Mouse (Mus musculus) embryonic facial prominence, embryonic 10.5 days (tissue): Measurements from ENCODE around the gene Pla2g2d. TPM values are rescaled to one million over a fixed set of nuclear protein-coding genes. Genes with fewer than 3 reads are reported as not detected.

Experiments
- DNase-seq: peaks from one replicate; pipeline ENCODE4 v3.0.0-alpha.2; 2017; ENCODE audit warnings: low spot score
- H3K27ac ChIP-seq: fragments of 300-500 bp; sonication (generic); replicated peaks from 2 replicates; pipeline ENCODE4 v1.5.1; 2016; ENCODE audit warnings: mild to moderate bottlenecking
- H3K27me3 ChIP-seq: fragments of 300-500 bp; sonication (generic); replicated peaks from 2 replicates; pipeline ENCODE4 v1.6.1; 2016; ENCODE audit warnings: low read depth, mild to moderate bottlenecking; ENCODE audit not compliant: poor library complexity, severe bottlenecking
- H3K36me3 ChIP-seq: fragments of 300-500 bp; sonication (generic); replicated peaks from 2 replicates; pipeline ENCODE4 v1.6.1; 2016; ENCODE audit warnings: mild to moderate bottlenecking, moderate library complexity
- H3K4me1 ChIP-seq: fragments of 300-500 bp; sonication (generic); 2 replicates; pipeline ENCODE4 v1.6.1; 2016
- H3K4me3 ChIP-seq: fragments of 300-500 bp; sonication (generic); 2 replicates; pipeline ENCODE4 v1.5.1; 2016; ENCODE audit warnings: mild to moderate bottlenecking, moderate library complexity
- H3K9me3 ChIP-seq: fragments of 300-500 bp; sonication (generic); 2 replicates; pipeline ENCODE4 v1.6.1; 2016; ENCODE audit warnings: mild to moderate bottlenecking
- WGBS: fragments of 180-500 bp; shearing (Covaris S2); methylation state at CpG from one replicate; pipeline ENCODE4 v1.1.7; 2016; 5-methylcytosine and 5-hydroxymethylcytosine counted together
- polyA plus RNA-seq: library from polyadenylated mRNA; unstranded; fragments of >200 nt; fragmentation: Nextera tagmentation; extraction: Ambion mirVana; gene quantifications from 2 replicates; pipeline ENCODE4 v1.2.1, GENCODE M21; 2016

Gene Pla2g2d
- polyA plus RNA-seq, 1 experiment from 2014 or later = 0.26 TPM

DNA sequence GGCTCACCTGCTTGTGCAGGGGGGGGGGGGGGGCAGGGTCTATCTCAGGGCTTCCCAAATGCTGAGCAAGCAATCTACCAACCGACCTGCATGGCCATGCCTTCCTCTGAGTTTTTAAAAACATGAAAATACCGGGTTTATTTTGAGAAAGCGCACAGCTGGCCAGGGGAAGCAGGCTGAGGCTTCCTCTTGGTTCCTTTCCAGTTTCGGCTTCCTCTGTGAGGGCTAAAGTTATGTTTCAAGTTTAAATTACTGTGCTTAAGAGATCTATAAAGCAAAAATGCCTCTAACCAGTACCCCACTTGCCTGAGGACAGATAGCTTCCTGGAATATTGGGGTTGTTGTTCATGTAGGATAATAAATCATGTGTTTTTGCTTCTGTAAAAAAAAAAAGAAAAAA, 10.6 kb downstream of the Pla2g2d start:
- H3K27me3 ChIP-seq = 0 out of 2 replicates have a peak, but pooled peaks cover 3% of the 10 kb centered on the region
- no peak for DNase-seq
- no peak overlapping the region for H3K27ac ChIP-seq
- no peak overlapping the region for H3K4me3 ChIP-seq
- no peaks in the 10 kb centered on the region for H3K9me3 ChIP-seq
- H3K4me1 ChIP-seq = no peaks in the 10 kb centered on the region
- 73% methylated on average over 4 of the region's 4 CpGs for WGBS
- H3K36me3 ChIP-seq = no peaks in the 10 kb centered on the region

DNA sequence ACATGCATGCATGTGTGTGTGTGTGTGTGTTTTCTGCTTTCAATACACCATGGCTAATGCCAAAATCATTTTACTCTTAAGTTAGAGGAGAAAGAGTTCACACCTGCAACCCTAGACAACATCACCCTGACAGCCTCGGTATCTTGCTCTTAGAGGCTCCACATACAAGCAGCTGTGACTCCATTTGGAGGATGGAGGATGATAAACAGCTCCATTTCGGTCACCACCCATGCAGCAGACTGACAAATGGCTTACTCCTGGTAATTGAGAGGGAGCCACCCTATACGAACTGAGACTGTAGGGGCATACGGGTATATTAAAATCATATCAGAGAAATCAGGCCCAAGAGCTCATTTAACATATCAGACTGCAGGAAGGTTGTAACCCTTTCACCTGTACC, 12.8 kb downstream of the Pla2g2d start:
- DNase-seq = no peak
- no peaks in the 10 kb centered on the region for H3K4me1 ChIP-seq
- H3K4me3 ChIP-seq = no peak overlapping the region
- WGBS = 81% methylated on average over 4 of the region's 4 CpGs
- H3K27ac ChIP-seq = no peak overlapping the region
- no peaks in the 10 kb centered on the region for H3K36me3 ChIP-seq
- H3K9me3 ChIP-seq = no peaks in the 10 kb centered on the region
- H3K27me3 ChIP-seq = 0 out of 2 replicates have a peak, but pooled peaks cover 3% of the 10 kb centered on the region

- H3K36me3 ChIP-seq = no peaks in the 10 kb centered on the region
- WGBS = 75% methylated on average over 6 of the region's 6 CpGs
- H3K27ac ChIP-seq = no peak overlapping the region
- H3K27me3 ChIP-seq = no peaks in the 10 kb centered on the region
- H3K4me1 ChIP-seq = peaks cover 3% of the 10 kb centered on the region; the same call in 1 of the 2 replicates
- no peaks in the 10 kb centered on the region for H3K9me3 ChIP-seq
- DNase-seq = no peak
- no peak overlapping the region for H3K4me3 ChIP-seq
These were observed 15.9 kb downstream of the Pla2g2d start for GRCm38 (mm10) chr4:138791452-138791851.

GRCm38 (mm10) chr4:138792599-138792998, 17.1 kb downstream of the Pla2g2d start:
- no peaks in the 10 kb centered on the region for H3K36me3 ChIP-seq
- no peak overlapping the region for H3K4me3 ChIP-seq
- no peak overlapping the region for H3K27ac ChIP-seq
- peaks cover 12% of the 10 kb centered on the region for H3K4me1 ChIP-seq
- no peaks in the 10 kb centered on the region for H3K9me3 ChIP-seq
- WGBS = 68% methylated on average over 9 of the region's 9 CpGs
- DNase-seq = peak; percentile 19
- no peaks in the 10 kb centered on the region for H3K27me3 ChIP-seq

- 70% methylated on average over 2 of the region's 2 CpGs for WGBS
- H3K4me3 ChIP-seq = no peak overlapping the region
- no peak overlapping the region for H3K27ac ChIP-seq
These were observed 17.7 kb downstream of the Pla2g2d start for GRCm38 (mm10) chr4:138793276-138793675.

DNA sequence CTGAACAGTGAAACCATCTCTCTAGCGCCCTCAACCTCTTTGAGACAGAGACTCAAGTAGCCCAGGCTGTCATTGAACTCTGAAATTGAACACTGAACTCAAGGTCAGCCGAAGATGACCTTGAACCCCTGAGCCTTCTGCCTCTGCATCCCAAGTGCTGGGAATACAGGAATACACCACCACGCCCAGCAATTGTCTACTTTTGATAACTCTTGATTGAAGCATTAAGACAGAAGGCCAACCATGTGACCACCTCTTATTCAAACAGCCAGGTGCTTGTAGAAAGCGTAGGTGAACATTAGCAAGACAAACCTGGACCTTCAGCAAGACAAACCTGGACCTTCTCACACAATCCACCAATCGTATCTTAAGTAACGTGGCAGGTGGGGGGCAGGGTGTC, 18.8 kb downstream of the Pla2g2d start:
- WGBS = 85% methylated on average over 6 of the region's 6 CpGs
- Histone ChIP-seq H3K4me3 (no peak overlapping the region), H3K9me3 (no peaks in the 10 kb centered on the region), H3K36me3 (no peaks in the 10 kb centered on the region), H3K27me3 (no peaks in the 10 kb centered on the region), H3K27ac (no peak overlapping the region), H3K4me1 (peaks cover 12% of the 10 kb centered on the region)
- DNase-seq = no peak

More at GRCm38 (mm10) chr4:138793276-138793675, 17.7 kb downstream of the Pla2g2d start:
- Histone ChIP-seq H3K27me3 (no peaks in the 10 kb centered on the region), H3K4me1 (peaks cover 12% of the 10 kb centered on the region), H3K9me3 (no peaks in the 10 kb centered on the region), H3K36me3 (no peaks in the 10 kb centered on the region)
- DNase-seq = peak; percentile 50

GRCm38 (mm10) chr4:138796513-138797216, 21.1 kb downstream of the Pla2g2d start:
- 50% methylated on average over 6 of the region's 6 CpGs for WGBS
- Histone ChIP-seq H3K27ac (no peak overlapping the region; the same call in 1 of the 2 replicates), H3K4me3 (no peak overlapping the region), H3K4me1 (peaks cover 14% of the 10 kb centered on the region), H3K27me3 (no peaks in the 10 kb centered on the region), H3K9me3 (no peaks in the 10 kb centered on the region), H3K36me3 (no peaks in the 10 kb centered on the region)
- DNase-seq = no peak

- no peak for DNase-seq
- Histone ChIP-seq H3K9me3 (no peaks in the 10 kb centered on the region), H3K27me3 (no peaks in the 10 kb centered on the region), H3K27ac (no peak overlapping the region; the same call in 1 of the 2 replicates), H3K36me3 (no peaks in the 10 kb centered on the region), H3K4me3 (no peak overlapping the region), H3K4me1 (peaks cover 14% of the 10 kb centered on the region)
- WGBS = 76% methylated on average over 4 of the region's 4 CpGs
These were observed 21.7 kb downstream of the Pla2g2d start for GRCm38 (mm10) chr4:138797217-138797570.

GRCm38 (mm10) chr4:138800134-138800744, 24.7 kb downstream of the Pla2g2d start:
- DNase-seq = no peak
- H3K4me1 ChIP-seq = peaks cover 14% of the 10 kb centered on the region
- WGBS = 70% methylated on average over 12 of the region's 12 CpGs
- no peaks in the 10 kb centered on the region for H3K27me3 ChIP-seq
- no peak overlapping the region for H3K27ac ChIP-seq
- H3K4me3 ChIP-seq = no peak overlapping the region
- H3K9me3 ChIP-seq = no peaks in the 10 kb centered on the region
- no peaks in the 10 kb centered on the region for H3K36me3 ChIP-seq

- no peaks in the 10 kb centered on the region for H3K9me3 ChIP-seq
- no peaks in the 10 kb centered on the region for H3K36me3 ChIP-seq
- WGBS = 78% methylated on average over 4 of the region's 4 CpGs
- no peaks in the 10 kb centered on the region for H3K27me3 ChIP-seq
- no peak overlapping the region for H3K4me3 ChIP-seq
- H3K27ac ChIP-seq = no peak overlapping the region
- H3K4me1 ChIP-seq = peaks cover 10% of the 10 kb centered on the region
- DNase-seq = no peak
These were observed 26.1 kb downstream of the Pla2g2d start for GRCm38 (mm10) chr4:138801631-138802030.

DNA sequence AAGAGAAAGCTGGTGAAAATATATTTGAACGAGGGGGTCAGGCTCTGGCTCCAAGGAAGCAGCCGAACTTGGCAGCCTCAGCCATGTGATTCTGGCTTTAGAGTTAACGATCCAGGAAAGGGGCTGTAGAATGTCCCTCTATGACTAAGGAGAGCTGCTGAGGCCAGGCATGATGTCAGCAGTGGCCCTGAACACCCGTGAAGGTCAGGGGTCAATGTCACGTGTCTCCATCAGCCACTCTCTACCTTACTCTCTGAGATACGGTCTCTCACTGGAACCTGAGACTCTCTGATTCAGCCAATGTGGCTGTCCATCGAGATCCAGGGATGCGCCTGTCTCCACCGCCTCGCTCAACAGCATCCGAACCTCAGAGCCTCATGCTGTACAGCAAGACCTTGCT, 27.4 kb downstream of the Pla2g2d start:
- 89% methylated on average over 11 of the region's 11 CpGs for WGBS

GRCm38 (mm10) chr4:138805248-138805647, 29.7 kb downstream of the Pla2g2d start:
- H3K27ac ChIP-seq = no peak overlapping the region
- WGBS = 66% methylated on average over 8 of the region's 8 CpGs
- no peak overlapping the region for H3K4me3 ChIP-seq
- no peak for DNase-seq
- H3K36me3 ChIP-seq = no peaks in the 10 kb centered on the region
- H3K27me3 ChIP-seq = no peaks in the 10 kb centered on the region
- H3K9me3 ChIP-seq = no peaks in the 10 kb centered on the region
- peaks cover under 1% of the 10 kb centered on the region; the same call in 1 of the 2 replicates for H3K4me1 ChIP-seq

More for the DNA sequence above, 27.4 kb downstream of the Pla2g2d start:
- no peak for DNase-seq
- no peak overlapping the region for H3K4me3 ChIP-seq
- no peaks in the 10 kb centered on the region for H3K27me3 ChIP-seq
- H3K36me3 ChIP-seq = no peaks in the 10 kb centered on the region
- peaks cover 2% of the 10 kb centered on the region; the same call in 1 of the 2 replicates for H3K4me1 ChIP-seq
- H3K27ac ChIP-seq = no peak overlapping the region
- no peaks in the 10 kb centered on the region for H3K9me3 ChIP-seq

GRCm38 (mm10) chr4:138806160-138806559, 30.6 kb downstream of the Pla2g2d start:
- WGBS = 85% methylated on average over 8 of the region's 8 CpGs
- H3K4me1 ChIP-seq = no peaks in the 10 kb centered on the region
- no peak overlapping the region for H3K27ac ChIP-seq
- no peak for DNase-seq
- no peaks in the 10 kb centered on the region for H3K36me3 ChIP-seq
- H3K9me3 ChIP-seq = no peaks in the 10 kb centered on the region
- H3K4me3 ChIP-seq = no peak overlapping the region
- no peaks in the 10 kb centered on the region for H3K27me3 ChIP-seq
